Mouse (Mus musculus): ENCODE measurements around the gene Lrp6.

DNA sequence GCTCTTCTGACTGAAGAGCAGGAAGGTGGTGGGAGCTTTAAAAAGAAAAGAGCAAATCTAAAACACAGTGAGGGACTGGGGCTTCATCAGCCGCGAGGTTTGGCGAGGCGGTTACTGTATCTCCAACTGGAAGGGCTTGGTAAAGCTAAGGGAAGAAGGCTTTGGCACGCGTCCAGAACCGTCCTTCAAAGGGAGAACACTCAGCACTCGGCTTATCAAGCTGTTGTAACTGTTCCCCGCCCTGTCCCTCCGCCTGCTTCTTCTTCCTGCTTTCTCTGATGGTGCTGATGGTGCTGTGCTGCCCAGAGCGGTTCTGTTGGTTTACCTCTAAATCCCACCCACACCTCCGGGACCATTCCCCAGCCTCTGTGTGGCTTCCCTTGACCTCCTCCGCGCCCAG, 95.9 kb downstream of the Lrp6 start:
- TF ChIP-seq CTCF (IDR thresholded peaks at IDR 0.05; ENCODE audit: low read depth, low read length) (no peak), POLR2A (IDR thresholded peaks at IDR 0.05; ENCODE audit: borderline replicate concordance, low read depth, low read length) (no peak)

All from bone marrow macrophage, adult 2 months (primary cell).